Mouse (Mus musculus) common myeloid progenitor, adult 5-6 weeks (primary cell): ENCODE data around the gene Sphk2. TPM values are rescaled to one million over a fixed set of nuclear protein-coding genes. Genes with fewer than 3 reads are reported as not detected.
A peak's percentile ranks its signal among the peaks of the same experiment; 100 is the strongest.
"Not testable (repeated sequence)": the region's sequence is repeated elsewhere in the genome, so short reads cannot be mapped to it uniquely, and the experiment has no call there.

Source experiments
- ATAC-seq: replicated peaks from 2 replicates; pipeline ENCODE4 v1.8.0; 2016; ENCODE audit warnings: low read depth, mild to moderate bottlenecking, moderate TSS enrichment, inconsistent platforms; ENCODE audit not compliant: poor library complexity, severe bottlenecking
- total RNA-seq: library from RNA; stranded (forward); fragments of 200-1000, 187-1606 nt; gene quantifications from 2 replicates; pipeline ENCODE4 v1.2.3, GENCODE M21; 2017

Sphk2 gene
- total RNA-seq, 1 experiment from 2014 or later = 8.2 TPM

GRCm38 (mm10) chr7:45666161-45666560, 51.6 kb downstream of the Sphk2 start, which contains the start of gene Fut2:
Gene Fut2 (minus strand): TSS chr7:45666394.
- ATAC-seq = no peak

- no peak for ATAC-seq
Measured at GRCm38 (mm10) chr7:45665303-45666138, 52.3 kb downstream of the Sphk2 start.

- not testable (repeated sequence) for ATAC-seq
Measured at GRCm38 (mm10) chr7:45661702-45662101, 56.1 kb downstream of the Sphk2 start.

GRCm38 (mm10) chr7:45660746-45661478, 56.9 kb downstream of the Sphk2 start:
- ATAC-seq = peak; percentile 85

Other genes starting within 250 kb of the Sphk2 start
- gene Tulp2, start 236.1 kb downstream of the Sphk2 start, total RNA-seq = not detected in 2 replicates
- not detected in 2 replicates for gene Gm45808, start 231.2 kb downstream of the Sphk2 start, total RNA-seq
- 11.8 and 13.4 TPM in 2 replicates for gene Dhdh, start 229.2 kb downstream of the Sphk2 start, total RNA-seq
- 296 and 342 TPM in 2 replicates for gene Nucb1, start 207.6 kb downstream of the Sphk2 start, total RNA-seq
- gene Ppp1r15a, start 191.7 kb downstream of the Sphk2 start, total RNA-seq = 122 and 193 TPM in 2 replicates
- gene Plekha4, start 191.7 kb downstream of the Sphk2 start, total RNA-seq = not detected in 2 replicates
- gene Hsd17b14, start 163.1 kb downstream of the Sphk2 start, total RNA-seq = not detected in 2 replicates
- gene Bcat2, start 147.8 kb downstream of the Sphk2 start, total RNA-seq = 26.6 and 39.0 TPM in 2 replicates
- not detected in 2 replicates for gene Fgf21, start 102.5 kb downstream of the Sphk2 start, total RNA-seq
- gene Fut1, start 100.7 kb downstream of the Sphk2 start, total RNA-seq = not detected in 2 replicates
- gene Izumo1, start 96.2 kb downstream of the Sphk2 start, total RNA-seq = 1.0 TPM in 1 of 2 replicates, not detected in the other
- not detected in 2 replicates for gene Rasip1, start 90.5 kb downstream of the Sphk2 start, total RNA-seq
- gene Mamstr, start 78.0 kb downstream of the Sphk2 start, total RNA-seq = under 0.01 TPM in 1 of 2 replicates, not detected in the other
- not detected in 2 replicates for gene Fut2, start 51.6 kb downstream of the Sphk2 start, total RNA-seq
- gene Ntn5, start 34.0 kb downstream of the Sphk2 start, total RNA-seq = not detected in 2 replicates
- gene Sec1, start 23.6 kb downstream of the Sphk2 start, total RNA-seq = not detected in 2 replicates
- gene Car11, start 18.2 kb downstream of the Sphk2 start, total RNA-seq = not detected in 2 replicates
- 7.7 and 12.1 TPM in 2 replicates for gene Dbp, start 12.9 kb downstream of the Sphk2 start, total RNA-seq
- gene Rpl18, start 2.5 kb downstream of the Sphk2 start, total RNA-seq = 1,786 and 1,933 TPM in 2 replicates
- gene Fam83e, start 3.2 kb upstream of the Sphk2 start, total RNA-seq = 0.82 and 0.87 TPM in 2 replicates
- gene Spaca4, start 7.8 kb upstream of the Sphk2 start, total RNA-seq = not detected in 2 replicates
- gene Lmtk3, start 65.7 kb upstream of the Sphk2 start, total RNA-seq = not detected in 2 replicates
- gene Sult2b1, start 66.7 kb upstream of the Sphk2 start, total RNA-seq = 0.37 TPM in 1 of 2 replicates, not detected in the other
- gene Cyth2, start 96.6 kb upstream of the Sphk2 start, total RNA-seq = 29.2 and 43.8 TPM in 2 replicates
- not detected in 2 replicates for gene Kcnj14, start 106.8 kb upstream of the Sphk2 start, total RNA-seq
- 26.9 and 27.6 TPM in 2 replicates for gene Grwd1, start 112.9 kb upstream of the Sphk2 start, total RNA-seq
- 51.8 and 75.5 TPM in 2 replicates for gene Kdelr1, start 154.8 kb upstream of the Sphk2 start, total RNA-seq
- 0.23 TPM in 1 of 2 replicates, not detected in the other for gene Grin2d, start 160.4 kb upstream of the Sphk2 start, total RNA-seq
- gene Syngr4, start 178.7 kb upstream of the Sphk2 start, total RNA-seq = 3.2 TPM in 1 of 2 replicates, not detected in the other
- 8.1 and 9.1 TPM in 2 replicates for gene Tmem143, start 178.9 kb upstream of the Sphk2 start, total RNA-seq
- 200 and 205 TPM in 2 replicates for gene Emp3, start 203.4 kb upstream of the Sphk2 start, total RNA-seq
- 3.2 and 5.4 TPM in 2 replicates for gene Ccdc114, start 206.1 kb upstream of the Sphk2 start, total RNA-seq